Mouse (Mus musculus): ENCODE results near the gene Kirrel. TPM values are rescaled to one million over a fixed set of nuclear protein-coding genes. Genes with fewer than 3 reads are reported as not detected.
A peak's percentile ranks its signal among the peaks of the same experiment; 100 is the strongest.

Gene Kirrel
- polyA plus RNA-seq, 1 experiment from 2014 or later = 25.9 TPM

DNA sequence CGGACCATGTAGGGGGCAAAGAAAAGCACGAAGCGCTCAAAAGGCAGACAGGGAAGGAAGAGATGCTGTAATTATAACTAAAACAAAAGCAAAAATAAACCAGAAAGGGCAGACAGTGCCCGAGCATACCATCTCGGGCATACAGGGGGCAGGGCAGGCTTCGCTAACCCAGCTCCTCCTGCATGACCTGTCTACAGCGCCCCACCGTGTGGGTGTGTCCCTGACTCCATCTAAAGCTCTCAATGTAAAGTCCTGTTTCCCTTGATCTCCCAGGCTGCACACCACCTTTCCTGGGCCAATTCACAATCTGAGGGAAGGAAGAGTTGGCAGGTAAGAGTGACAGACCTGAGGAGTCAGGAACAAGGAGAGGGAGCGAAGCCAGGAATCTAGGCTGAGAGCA lies 77.3 kb downstream of the Kirrel start:
- H3K4me3 ChIP-seq = no peak overlapping the region
- no peaks in the 10 kb centered on the region for H3K27me3 ChIP-seq
- WGBS = 97% methylated on average over 9 of the region's 9 CpGs
- H3K9me3 ChIP-seq = no peaks in the 10 kb centered on the region
- H3K9ac ChIP-seq = no peak overlapping the region
- no peak for ATAC-seq (ENCODE audit: insufficient number of reproducible peaks, insufficient read depth, low FRiP score, low TSS enrichment)
- peaks cover 43% of the 10 kb centered on the region for H3K36me3 ChIP-seq
- no peak overlapping the region for H3K27ac ChIP-seq
- H3K4me2 ChIP-seq (replicated peaks) = no peak overlapping the region
- H3K4me1 ChIP-seq = peaks cover 27% of the 10 kb centered on the region

DNA sequence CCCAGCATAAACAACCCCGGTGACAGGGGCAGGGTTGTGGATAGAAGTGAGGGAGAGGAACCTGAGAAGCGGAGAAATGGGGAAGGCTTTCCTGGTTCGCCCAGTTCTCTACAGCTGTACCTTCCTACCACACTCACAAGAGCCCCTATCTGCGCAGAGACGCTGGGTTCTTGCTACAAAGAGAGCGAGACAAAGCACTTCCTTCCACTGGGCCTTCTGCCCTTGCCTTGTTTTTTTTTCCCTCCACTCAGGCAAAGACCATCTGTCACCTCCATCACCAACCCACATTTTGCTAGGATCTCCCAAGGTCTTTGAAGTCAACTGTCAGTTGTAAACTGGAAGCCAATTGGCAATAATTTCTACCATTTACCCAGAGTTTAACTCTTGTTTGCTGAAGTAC lies 80.8 kb downstream of the Kirrel start:
- peak overlapping the region; percentile 57 for H3K27ac ChIP-seq
- H3K36me3 ChIP-seq = peaks cover 55% of the 10 kb centered on the region
- no peaks in the 10 kb centered on the region for H3K9me3 ChIP-seq
- ATAC-seq (ENCODE audit: insufficient number of reproducible peaks, insufficient read depth, low FRiP score, low TSS enrichment) = no peak
- H3K4me1 ChIP-seq = peaks cover 6% of the 10 kb centered on the region; the same call in 1 of the 2 replicates
- no peaks in the 10 kb centered on the region for H3K27me3 ChIP-seq
- no peak overlapping the region for H3K4me2 ChIP-seq (replicated peaks)
- H3K4me3 ChIP-seq = no peak overlapping the region
- H3K9ac ChIP-seq = no peak overlapping the region
- 65% methylated on average over 6 of the region's 6 CpGs for WGBS

DNA sequence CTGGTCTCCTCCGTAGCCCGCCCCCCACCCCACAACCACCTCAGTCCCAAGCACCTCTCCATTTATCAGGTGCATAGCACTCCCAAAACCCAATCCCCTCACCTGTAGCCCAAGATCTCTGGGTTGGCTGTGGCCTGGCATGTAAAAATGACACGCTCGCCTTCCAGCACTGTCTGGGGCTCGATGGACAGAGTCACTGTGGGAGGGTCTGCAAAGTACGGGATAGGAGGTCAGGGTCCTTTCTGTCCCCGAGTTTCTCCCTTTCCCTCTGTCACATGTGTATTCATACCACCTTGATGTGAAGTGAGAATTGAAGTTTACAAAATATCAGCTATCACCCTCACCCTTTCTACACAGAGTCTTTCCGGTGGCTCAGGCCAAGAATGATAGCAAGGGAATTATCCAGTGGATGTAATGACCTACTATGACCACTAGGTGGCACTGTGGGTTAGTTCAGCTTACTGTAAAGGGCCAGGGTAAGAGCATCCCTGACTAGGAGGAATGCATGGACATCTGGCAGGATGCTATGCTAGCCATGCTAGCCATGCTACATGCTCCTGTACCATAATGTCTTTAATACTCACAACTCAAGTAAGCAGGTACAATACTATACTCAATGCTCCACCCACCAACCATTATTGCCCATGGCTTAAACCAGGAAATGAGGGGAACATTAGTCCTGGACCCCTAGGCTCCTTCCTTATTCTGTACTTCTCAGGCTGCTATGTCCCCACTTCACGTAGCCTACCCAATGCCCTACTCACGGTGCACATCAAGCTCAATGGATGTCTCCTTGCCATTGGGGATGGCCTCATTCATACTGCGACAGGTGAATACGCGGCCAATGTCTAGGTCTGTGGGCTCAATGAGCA lies 84.6 kb downstream of the Kirrel start:
- no peaks in the 10 kb centered on the region for H3K9me3 ChIP-seq
- 78% methylated on average over 13 of the region's 13 CpGs for WGBS
- H3K9ac ChIP-seq = no peak overlapping the region
- H3K4me1 ChIP-seq = no peaks in the 10 kb centered on the region
- no peak overlapping the region for H3K27ac ChIP-seq
- no peak overlapping the region for H3K4me2 ChIP-seq (replicated peaks)
- no peak overlapping the region for H3K4me3 ChIP-seq
- H3K27me3 ChIP-seq = no peaks in the 10 kb centered on the region
- H3K36me3 ChIP-seq = peaks cover 73% of the 10 kb centered on the region
- ATAC-seq (ENCODE audit: insufficient number of reproducible peaks, insufficient read depth, low FRiP score, low TSS enrichment) = peak; percentile 68; the same call in 1 of the 2 replicates

DNA sequence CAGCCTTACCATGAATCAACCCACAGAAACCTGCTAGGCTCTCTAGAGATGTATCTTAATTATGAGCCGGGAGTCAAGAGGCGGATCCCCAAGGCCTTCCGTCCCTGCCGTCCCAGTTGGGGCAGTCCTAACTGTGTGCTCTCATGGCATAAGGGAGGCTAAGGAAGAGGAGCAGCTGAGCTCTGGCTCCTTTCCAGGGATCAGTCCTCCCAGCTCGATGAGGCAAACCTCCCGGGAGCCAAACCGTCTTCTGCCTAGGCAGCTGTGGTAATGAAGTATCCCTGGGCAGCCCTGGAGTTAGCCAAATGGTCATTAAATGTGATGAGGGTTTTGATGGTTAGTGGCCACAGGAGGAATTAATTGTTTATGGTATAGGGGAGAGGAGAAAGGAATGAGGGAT lies 87.4 kb downstream of the Kirrel start:
- H3K4me1 ChIP-seq = no peaks in the 10 kb centered on the region
- H3K9ac ChIP-seq = no peak overlapping the region; the same call in 1 of the 2 replicates
- H3K36me3 ChIP-seq = peaks cover 82% of the 10 kb centered on the region
- WGBS = 74% methylated on average over 7 of the region's 7 CpGs
- H3K27me3 ChIP-seq = peaks cover 2% of the 10 kb centered on the region; the same call in 1 of the 2 replicates
- H3K27ac ChIP-seq = no peak overlapping the region
- H3K4me2 ChIP-seq (replicated peaks) = no peak overlapping the region
- no peak overlapping the region for H3K4me3 ChIP-seq
- ATAC-seq (ENCODE audit: insufficient number of reproducible peaks, insufficient read depth, low FRiP score, low TSS enrichment) = no peak
- no peaks in the 10 kb centered on the region for H3K9me3 ChIP-seq

DNA sequence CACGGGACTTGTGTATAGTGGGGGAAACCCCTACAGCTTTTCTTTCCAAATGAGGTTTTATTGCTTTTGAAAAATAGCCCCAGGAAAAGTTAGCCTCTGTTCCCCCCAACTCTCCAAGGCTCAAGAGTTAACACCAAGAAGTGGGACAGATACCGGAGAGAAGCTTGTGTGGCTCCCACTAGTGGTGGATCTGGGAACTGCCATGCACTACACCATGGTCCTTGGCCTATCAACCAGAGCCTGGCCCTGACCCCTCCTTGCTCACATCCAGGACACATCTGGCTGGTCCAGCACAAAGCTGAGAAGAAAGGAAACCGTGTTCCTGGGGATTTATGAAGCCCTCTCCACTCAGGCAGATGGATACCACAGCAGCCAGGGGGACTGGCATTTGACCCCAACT lies 92.3 kb downstream of the Kirrel start:
- no peak overlapping the region for H3K4me2 ChIP-seq (replicated peaks)
- peaks cover 2% of the 10 kb centered on the region; the same call in 1 of the 2 replicates for H3K27me3 ChIP-seq
- WGBS = 70% methylated on average over 3 of the region's 3 CpGs
- H3K4me3 ChIP-seq = no peak overlapping the region
- H3K9ac ChIP-seq = no peak overlapping the region
- no peak for ATAC-seq (ENCODE audit: insufficient number of reproducible peaks, insufficient read depth, low FRiP score, low TSS enrichment)
- no peak overlapping the region for H3K27ac ChIP-seq
- H3K36me3 ChIP-seq = peaks cover 84% of the 10 kb centered on the region
- H3K4me1 ChIP-seq = peaks cover 6% of the 10 kb centered on the region; the same call in 1 of the 2 replicates
- H3K9me3 ChIP-seq = no peaks in the 10 kb centered on the region

- Histone ChIP-seq H3K9ac (no peak overlapping the region), H3K27me3 (peaks cover 2% of the 10 kb centered on the region; the same call in 1 of the 2 replicates), H3K36me3 (peaks cover 59% of the 10 kb centered on the region), H3K27ac (no peak overlapping the region), H3K4me3 (no peak overlapping the region), H3K4me2 (replicated peaks) (no peak overlapping the region), H3K4me1 (peaks cover 6% of the 10 kb centered on the region; the same call in 1 of the 2 replicates), H3K9me3 (no peaks in the 10 kb centered on the region)
- no peak for ATAC-seq (ENCODE audit: insufficient number of reproducible peaks, insufficient read depth, low FRiP score, low TSS enrichment)
- WGBS = 83% methylated on average over 4 of the region's 4 CpGs
Observed at GRCm38 (mm10) chr3:87079751-87080150, 94.8 kb downstream of the Kirrel start.

- no peaks in the 10 kb centered on the region for H3K9me3 ChIP-seq
- peaks cover 6% of the 10 kb centered on the region; the same call in 1 of the 2 replicates for H3K4me1 ChIP-seq
- peaks cover 55% of the 10 kb centered on the region for H3K36me3 ChIP-seq
- no peak overlapping the region for H3K4me3 ChIP-seq
- peaks cover 2% of the 10 kb centered on the region; the same call in 1 of the 2 replicates for H3K27me3 ChIP-seq
- no peak for ATAC-seq (ENCODE audit: insufficient number of reproducible peaks, insufficient read depth, low FRiP score, low TSS enrichment)
- WGBS = 90% methylated on average over 7 of the region's 7 CpGs
- H3K27ac ChIP-seq = no peak overlapping the region
- no peak overlapping the region for H3K9ac ChIP-seq
- no peak overlapping the region for H3K4me2 ChIP-seq (replicated peaks)
Observed at GRCm38 (mm10) chr3:87079301-87079700, 95.2 kb downstream of the Kirrel start.

DNA sequence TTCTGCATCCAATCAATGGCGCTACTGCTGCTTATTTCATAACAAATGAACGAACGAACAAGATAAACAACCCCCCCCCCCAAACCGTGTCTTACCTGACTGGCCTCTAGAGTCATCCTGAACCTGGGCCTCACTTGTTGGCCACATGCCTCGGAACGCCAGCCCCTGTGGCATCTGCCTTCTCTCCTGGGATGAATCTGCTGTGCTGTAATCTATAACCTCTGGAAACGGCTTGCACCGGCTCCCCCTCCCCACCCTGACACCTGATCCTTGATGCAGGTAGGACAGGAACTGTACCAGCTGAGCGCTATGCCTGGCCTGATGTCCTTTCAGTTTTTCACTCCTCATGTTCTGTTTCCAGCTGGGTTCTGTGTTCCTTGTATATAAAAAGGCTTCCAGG lies 96.9 kb downstream of the Kirrel start:
- 42% methylated on average over 9 of the region's 9 CpGs for WGBS
- H3K4me1 ChIP-seq = peaks cover 20% of the 10 kb centered on the region
- no peak overlapping the region for H3K9ac ChIP-seq
- H3K27me3 ChIP-seq = no peaks in the 10 kb centered on the region
- no peak overlapping the region for H3K4me3 ChIP-seq
- ATAC-seq (ENCODE audit: insufficient number of reproducible peaks, insufficient read depth, low FRiP score, low TSS enrichment) = no peak
- H3K36me3 ChIP-seq = peaks cover 39% of the 10 kb centered on the region
- H3K9me3 ChIP-seq = no peaks in the 10 kb centered on the region
- no peak overlapping the region for H3K27ac ChIP-seq
- H3K4me2 ChIP-seq (replicated peaks) = no peak overlapping the region

DNA sequence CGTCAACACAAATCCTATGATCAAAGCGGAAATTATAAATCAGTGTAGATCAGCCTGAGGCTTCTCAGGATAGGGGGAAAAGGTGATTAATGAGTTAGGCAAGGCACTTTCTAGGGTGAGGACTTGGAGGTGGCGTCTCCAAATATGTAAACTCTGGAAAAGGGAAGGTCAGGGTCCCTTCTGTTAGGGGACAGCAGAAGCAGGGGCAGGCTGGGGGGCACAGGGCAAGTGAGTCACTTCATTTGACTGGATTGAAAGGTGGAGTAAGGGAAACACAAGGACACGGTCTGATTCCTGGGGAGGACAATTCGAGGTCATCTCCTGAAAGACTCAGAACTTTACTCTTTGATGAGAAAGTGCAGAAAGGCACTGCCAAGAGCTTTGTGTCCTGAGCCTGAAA lies 97.6 kb downstream of the Kirrel start:
- H3K27me3 ChIP-seq = no peaks in the 10 kb centered on the region
- 87% methylated on average over 5 of the region's 5 CpGs for WGBS
- no peak for ATAC-seq (ENCODE audit: insufficient number of reproducible peaks, insufficient read depth, low FRiP score, low TSS enrichment)
- H3K9me3 ChIP-seq = no peaks in the 10 kb centered on the region
- no peak overlapping the region for H3K4me2 ChIP-seq (replicated peaks)
- H3K36me3 ChIP-seq = peaks cover 31% of the 10 kb centered on the region
- no peak overlapping the region for H3K27ac ChIP-seq
- no peak overlapping the region for H3K9ac ChIP-seq
- H3K4me3 ChIP-seq = no peak overlapping the region
- H3K4me1 ChIP-seq = peaks cover 24% of the 10 kb centered on the region

DNA sequence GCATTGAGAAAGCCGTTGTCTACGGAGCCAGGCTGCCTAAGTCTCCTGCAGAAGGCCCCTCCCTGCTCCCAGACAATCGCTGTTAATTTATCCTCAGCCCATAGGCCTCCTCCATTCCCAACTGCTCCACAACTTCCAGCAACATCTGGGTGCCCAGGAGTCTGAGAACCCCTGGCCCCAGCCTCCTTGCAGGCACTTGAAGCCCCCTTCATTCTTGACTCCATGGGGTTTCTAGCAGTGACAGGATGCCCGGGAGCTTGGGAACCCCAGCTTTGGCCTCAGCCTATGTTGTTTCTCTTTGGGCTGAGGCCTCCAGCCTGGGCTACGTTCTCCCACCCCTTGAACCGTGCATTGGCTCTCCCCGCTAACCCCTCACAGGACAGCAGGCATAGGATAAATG lies 98.4 kb downstream of the Kirrel start:
- Histone ChIP-seq H3K4me1 (peaks cover 24% of the 10 kb centered on the region), H3K9me3 (no peaks in the 10 kb centered on the region), H3K4me2 (replicated peaks) (no peak overlapping the region), H3K4me3 (no peak overlapping the region), H3K27ac (no peak overlapping the region), H3K9ac (no peak overlapping the region), H3K36me3 (peaks cover 24% of the 10 kb centered on the region), H3K27me3 (no peaks in the 10 kb centered on the region)
- 84% methylated on average over 7 of the region's 7 CpGs for WGBS
- no peak for ATAC-seq (ENCODE audit: insufficient number of reproducible peaks, insufficient read depth, low FRiP score, low TSS enrichment)

DNA sequence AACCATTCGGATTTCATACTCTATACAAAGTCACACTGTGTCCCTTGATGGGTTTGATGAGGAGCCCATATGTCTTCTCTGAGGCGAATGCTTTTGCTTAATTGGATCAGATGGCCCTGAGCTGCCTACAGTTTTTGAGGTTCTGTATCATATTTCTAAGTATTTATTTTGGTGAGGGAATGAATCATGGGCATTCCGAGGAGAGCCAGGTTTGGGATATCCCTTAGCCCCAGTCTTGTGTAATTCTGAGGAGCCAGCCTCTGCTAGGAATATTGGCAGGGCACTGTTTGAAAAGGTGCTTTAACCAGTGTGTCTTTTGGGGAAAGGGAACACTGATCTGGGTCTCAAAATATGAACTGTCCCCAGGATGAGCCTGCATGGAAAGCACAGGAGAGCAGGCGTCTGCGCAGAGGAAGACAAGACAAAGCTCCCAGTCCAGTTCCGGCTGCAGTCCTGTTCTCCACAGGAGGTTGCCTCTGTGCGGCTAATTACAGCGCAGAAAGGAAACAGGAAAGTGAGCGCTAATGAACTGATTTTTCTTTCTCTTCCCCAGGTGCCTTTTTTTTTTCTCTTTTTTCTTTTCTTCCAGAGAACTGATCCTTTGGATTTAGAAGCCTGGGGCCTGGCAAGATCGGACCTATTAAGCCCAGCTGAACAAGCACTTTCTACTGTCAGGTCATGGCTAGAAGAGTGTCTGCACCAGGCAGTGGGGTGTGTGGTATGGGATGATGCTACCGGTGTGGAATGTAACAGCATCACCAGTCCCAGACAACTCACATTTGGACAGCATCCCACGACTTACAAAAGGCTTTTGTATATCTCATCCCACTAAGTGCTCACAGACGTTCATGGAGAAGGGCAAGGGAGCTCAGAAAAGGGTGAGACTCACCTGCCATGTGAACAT lies 101.7 kb downstream of the Kirrel start:
- Histone ChIP-seq H3K36me3 (no peaks in the 10 kb centered on the region), H3K4me1 (peaks cover 22% of the 10 kb centered on the region), H3K9me3 (no peaks in the 10 kb centered on the region), H3K4me2 (replicated peaks) (no peak overlapping the region), H3K4me3 (no peak overlapping the region), H3K9ac (no peak overlapping the region; the same call in 1 of the 2 replicates), H3K27ac (no peak overlapping the region), H3K27me3 (no peaks in the 10 kb centered on the region)
- WGBS = 22% methylated on average over 13 of the region's 13 CpGs
- 0 out of 2 replicates have a peak, but pooled peaks have one; percentile 43 for ATAC-seq (ENCODE audit: insufficient number of reproducible peaks, insufficient read depth, low FRiP score, low TSS enrichment)
